Mouse (Mus musculus) gastrocnemius, postnatal 10 days (tissue): ENCODE measurements at regions not wholly inside any gene's neighbourhood (a gene's known extent, or its start where the extent isn't known, plus 50 kb on each side); places are given as distances from the start of the nearest gene placed in this dataset.

Source experiments
- DNase-seq: peaks from one replicate; pipeline ENCODE4 v3.0.0; 2021; ENCODE audit warnings: mixed read lengths

DNA sequence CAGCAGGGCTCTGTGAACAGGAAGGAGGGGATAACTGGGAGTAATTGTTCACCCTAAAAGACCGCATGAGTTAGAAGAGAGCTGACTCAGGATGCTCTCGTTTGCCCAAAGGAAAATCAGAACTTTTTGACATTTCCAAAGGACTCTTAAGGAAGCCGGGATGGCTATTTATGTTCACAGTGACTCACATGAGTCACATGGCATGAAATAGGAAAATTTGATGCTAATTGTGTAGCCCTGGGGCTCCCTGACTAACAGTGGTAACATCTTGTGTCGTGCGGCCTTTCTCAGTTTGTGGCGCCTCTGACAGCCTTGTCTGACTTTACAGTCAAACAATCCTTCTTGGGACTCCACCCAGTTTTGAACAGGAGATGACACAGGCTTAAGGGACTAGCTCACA, 51.9 kb upstream of the Cacna1a start:
- no peak for DNase-seq

DNA sequence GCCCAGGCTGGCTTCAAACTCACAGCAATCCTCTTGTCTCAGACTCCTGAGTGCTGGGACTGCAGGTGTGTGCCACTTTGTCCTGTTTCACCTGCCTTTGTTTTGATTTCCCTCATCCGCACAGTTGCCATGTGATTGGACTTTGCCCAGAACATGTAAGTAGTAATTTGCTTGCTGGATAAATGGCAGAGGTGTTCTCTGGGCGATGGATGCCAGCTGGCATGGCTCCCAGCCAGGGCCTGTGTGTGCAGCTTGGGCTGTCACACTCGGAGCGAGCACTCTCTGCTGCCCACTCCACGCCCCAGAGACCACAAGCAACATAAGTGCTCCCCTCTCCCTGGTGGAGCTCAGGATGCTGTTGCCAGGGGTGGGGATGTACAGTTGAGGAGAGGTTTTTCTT, 53.9 kb upstream of the Cacna1a start:
- DNase-seq, result no peak

DNA sequence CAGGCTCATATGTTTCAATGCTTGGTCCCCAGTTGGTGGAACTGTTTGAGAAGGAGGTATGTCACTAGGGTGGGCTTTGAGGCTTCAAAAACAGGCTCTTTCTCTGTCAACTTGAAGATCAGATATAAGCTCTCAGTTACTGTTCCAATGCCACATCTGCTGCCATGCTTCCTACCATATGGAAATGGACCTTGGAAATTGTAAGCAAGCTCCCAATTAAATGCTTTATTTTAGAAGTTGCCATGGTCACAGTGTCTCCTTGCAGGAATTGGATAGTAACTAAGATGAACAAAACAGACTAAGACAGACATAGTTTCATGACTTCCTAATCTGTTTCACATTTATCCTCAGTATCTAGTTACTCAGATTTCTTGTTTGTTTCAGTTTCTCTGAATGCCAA, 56.7 kb upstream of the Cacna1a start:
- DNase-seq, result no peak

DNA sequence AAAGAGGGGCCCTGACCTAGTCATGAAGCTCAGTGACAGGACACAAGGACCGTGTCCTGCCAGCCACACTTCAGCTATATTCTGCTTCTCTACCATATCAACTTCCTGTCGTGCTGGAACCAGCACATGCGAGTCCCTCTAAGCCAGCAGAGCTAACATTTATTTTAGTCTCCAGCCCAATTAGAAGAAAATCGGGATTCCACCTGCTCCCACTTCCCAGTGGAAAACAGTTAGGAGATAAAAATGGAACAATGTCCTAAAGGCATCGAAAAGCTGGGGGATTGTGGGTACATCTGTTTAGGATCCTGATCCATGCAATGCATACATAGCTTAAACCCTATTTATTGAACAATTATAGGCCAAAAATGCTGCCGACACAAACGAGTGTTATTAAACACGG, 58.7 kb upstream of the Cacna1a start:
- no peak for DNase-seq

DNA sequence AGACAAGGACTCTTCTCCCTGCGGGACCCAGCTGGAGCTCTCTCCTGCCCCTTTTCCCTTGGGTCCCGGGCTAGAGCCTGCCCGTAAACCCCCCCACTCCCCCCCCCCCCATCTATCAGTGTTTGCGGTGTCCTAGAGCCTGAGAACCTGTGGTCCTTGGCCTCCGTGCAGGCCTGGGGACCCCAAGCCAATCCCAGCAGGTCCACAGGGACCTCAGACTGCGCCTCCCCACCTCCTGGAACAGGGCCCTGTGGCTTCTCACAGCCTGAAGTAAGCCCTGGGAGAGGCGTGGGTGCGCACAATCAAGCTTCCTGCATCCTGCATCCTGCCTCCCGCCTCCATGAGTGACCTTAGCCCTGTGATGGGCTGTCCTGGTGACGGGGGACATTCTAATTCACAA, 52.6 kb upstream of the Ccdc130 start:
- peak; percentile 18 for DNase-seq

DNA sequence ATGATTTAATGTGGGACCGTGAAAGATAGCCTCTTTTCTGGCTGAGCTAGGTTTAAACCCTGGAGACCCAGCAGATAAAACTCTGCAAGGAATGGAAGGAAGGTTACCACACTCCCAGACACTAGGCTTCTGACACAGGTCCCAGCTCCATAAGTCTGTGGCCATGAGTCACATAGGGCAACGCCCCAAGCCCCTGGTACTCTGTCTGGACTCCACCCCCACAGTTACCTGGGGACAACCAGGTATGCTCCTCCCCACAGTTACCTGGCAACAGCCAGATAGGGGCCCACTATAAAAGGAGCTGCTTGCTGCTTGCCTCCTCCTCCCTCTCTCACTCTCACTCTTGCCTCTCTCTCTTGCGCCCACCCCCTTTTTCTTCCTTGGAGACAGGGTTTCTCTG, 51.7 kb upstream of the Ccdc130 start:
- no peak for DNase-seq
